Mouse (Mus musculus) telencephalon, adult 2 months (tissue): Measurements from ENCODE around the gene Smpd1.

ENCODE experiments used
- DNase-seq: peaks from one replicate; pipeline ENCODE4 v3.0.0-alpha.2; 2011; ENCODE audit warnings: low read depth, low spot score

Smpd1 gene

GRCm38 (mm10) chr7:105554212-105554942 is at the start of gene Smpd1:
Gene Smpd1, plus strand, starts transcription at chr7:105554360.
- peak; percentile 91 for DNase-seq

- DNase-seq, result no peak
Observed at GRCm38 (mm10) chr7:105507257-105507656, 46.9 kb upstream of the Smpd1 start.

- peak; percentile 74 for DNase-seq
Observed at GRCm38 (mm10) chr7:105510143-105510542, 44.0 kb upstream of the Smpd1 start.

GRCm38 (mm10) chr7:105513845-105514291 is 40.3 kb upstream of the Smpd1 start:
- peak; percentile 32 for DNase-seq

GRCm38 (mm10) chr7:105514561-105514960 is 39.6 kb upstream of the Smpd1 start:
- DNase-seq, result peak; percentile 31

GRCm38 (mm10) chr7:105515178-105515577 is 39.0 kb upstream of the Smpd1 start:
- DNase-seq, result no peak

GRCm38 (mm10) chr7:105516669-105517360 is 37.3 kb upstream of the Smpd1 start:
- no peak for DNase-seq

- peak; percentile 97 for DNase-seq
Observed at GRCm38 (mm10) chr7:105519336-105519735, 34.8 kb upstream of the Smpd1 start.

- peak; percentile 73 for DNase-seq
Observed at GRCm38 (mm10) chr7:105519771-105520170, 34.4 kb upstream of the Smpd1 start.

GRCm38 (mm10) chr7:105520201-105520600 is 34.0 kb upstream of the Smpd1 start:
- DNase-seq, result no peak

GRCm38 (mm10) chr7:105524222-105524621 is 29.9 kb upstream of the Smpd1 start:
- no peak for DNase-seq

- DNase-seq, result no peak
Observed at GRCm38 (mm10) chr7:105527306-105527937, 26.7 kb upstream of the Smpd1 start.

- DNase-seq, result no peak
Observed at GRCm38 (mm10) chr7:105528094-105528493, 26.1 kb upstream of the Smpd1 start.

GRCm38 (mm10) chr7:105534162-105534561 is 20.0 kb upstream of the Smpd1 start:
- no peak for DNase-seq

- no peak for DNase-seq
Observed at GRCm38 (mm10) chr7:105545986-105546385, 8.2 kb upstream of the Smpd1 start.

- no peak for DNase-seq
Observed at GRCm38 (mm10) chr7:105547970-105548369, 6.2 kb upstream of the Smpd1 start.

- DNase-seq, result no peak
Observed at GRCm38 (mm10) chr7:105549035-105549434, 5.1 kb upstream of the Smpd1 start.

GRCm38 (mm10) chr7:105553456-105554211 is 526 bp upstream of the Smpd1 start:
- no peak for DNase-seq

GRCm38 (mm10) chr7:105555571-105555970 is 1.4 kb downstream of the Smpd1 start:
- DNase-seq, result no peak

GRCm38 (mm10) chr7:105556406-105556805 is 2.2 kb downstream of the Smpd1 start:
- no peak for DNase-seq

- no peak for DNase-seq
Observed at GRCm38 (mm10) chr7:105557671-105558070, 3.5 kb downstream of the Smpd1 start.

- no peak for DNase-seq
Observed at GRCm38 (mm10) chr7:105559016-105559415, 4.9 kb downstream of the Smpd1 start.
